Mouse (Mus musculus) liver, embryonic 14.5 days (tissue): ENCODE data around the gene BC034090.

ENCODE experiments used
- CTCF ChIP-seq: IDR thresholded peaks from 2 replicates; pipeline ENCODE4 v1.5.1; 2016; ENCODE audit warnings: antibody characterized with exemption, low read depth, control low read depth
- EP300 ChIP-seq: IDR thresholded peaks from 2 replicates; pipeline ENCODE4 v1.6.1; 2016; ENCODE audit warnings: antibody characterized with exemption, low read depth

DNA sequence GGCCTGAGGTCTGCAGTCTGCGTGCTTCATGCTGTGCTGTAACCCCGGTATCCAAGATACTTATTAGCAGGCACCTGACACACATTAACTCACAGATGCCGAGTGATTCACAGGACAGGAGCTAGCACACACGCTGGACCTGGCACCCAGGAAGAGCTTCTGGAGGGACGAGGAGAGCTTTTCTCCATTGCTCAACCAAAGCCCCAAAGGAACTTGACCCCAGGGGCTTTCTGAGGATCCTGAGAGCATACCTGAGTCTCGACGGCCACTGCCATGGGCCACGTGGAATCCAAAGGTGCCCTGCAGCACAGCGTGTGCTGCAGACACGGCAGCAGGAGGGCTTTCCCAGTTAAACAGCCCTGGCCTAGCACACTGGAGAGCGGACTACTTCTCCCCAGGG, 27.9 kb downstream of the BC034090 start:
- TF ChIP-seq CTCF (no peak), EP300 (no peak)
